Mouse (Mus musculus) bone marrow macrophage, adult 2 months (primary cell): ENCODE data around the gene Afmid.

Experiments used
- CTCF ChIP-seq: IDR thresholded peaks from 2 replicates; pipeline ENCODE4 v1.5.1; 2012; ENCODE audit warnings: low read depth, mild to moderate bottlenecking, low read length, moderate library complexity
- POLR2A ChIP-seq: IDR thresholded peaks from 2 replicates; pipeline ENCODE4 v1.6.1; 2012; ENCODE audit warnings: mild to moderate bottlenecking, low read depth, low read length, borderline replicate concordance

GRCm38 (mm10) chr11:117843434-117843833 is 17.7 kb downstream of the Afmid start:
- TF ChIP-seq CTCF (no peak), POLR2A (no peak)
